Mouse (Mus musculus) E14TG2a.4 (cell line): ENCODE measurements around the gene Nr1h2.

Source experiments
- CTCF ChIP-seq: conservative IDR thresholded peaks from 2 replicates; pipeline ENCODE4 v1.5.1; 2014; ENCODE audit warnings: low read length
- NANOG ChIP-seq: IDR thresholded peaks from 2 replicates; pipeline ENCODE4 v1.6.1; 2014; ENCODE audit warnings: borderline replicate concordance, low read length, mixed read lengths
- POU5F1 ChIP-seq: IDR thresholded peaks from 2 replicates; pipeline ENCODE4 v1.6.1; 2014; ENCODE audit warnings: low read length, borderline replicate concordance

GRCm38 (mm10) chr7:44551731-44552130 lies 2.0 kb downstream of the Nr1h2 start:
- TF ChIP-seq CTCF (no peak), NANOG (no peak), POU5F1 (no peak)
